Mouse (Mus musculus): ENCODE results near the gene Cpm. TPM values are rescaled to one million over a fixed set of nuclear protein-coding genes. Genes with fewer than 3 reads are reported as not detected.

The Cpm gene
- polyA plus RNA-seq, 1 experiment: 6.7 TPM

DNA sequence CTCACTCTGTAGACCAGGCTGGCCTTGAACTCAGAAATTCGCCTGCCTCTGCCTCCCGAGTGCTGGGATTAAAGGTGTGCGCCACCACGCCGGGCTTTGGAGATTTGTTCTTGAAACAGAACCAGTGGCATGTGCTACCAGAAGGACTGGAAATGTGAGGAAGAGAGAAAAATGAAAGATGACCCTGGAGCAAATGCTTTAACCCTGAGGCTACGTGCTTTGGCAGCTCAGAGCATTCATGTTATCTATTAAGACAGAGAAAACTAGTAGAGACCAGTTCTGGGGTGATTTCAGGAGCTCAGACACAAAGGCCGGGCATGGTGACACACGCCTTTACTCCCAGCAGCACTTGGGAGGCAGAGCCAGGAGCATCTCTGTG, 9.9 kb downstream of the Cpm start:
- TF ChIP-seq EP300 (IDR thresholded peaks at IDR 0.05; ENCODE audit: insufficient read depth, low read depth, low read length) (no peak), CTCF (IDR thresholded peaks at IDR 0.05; ENCODE audit: low read depth, low read length) (no peak), POLR2A (IDR thresholded peaks at IDR 0.05; ENCODE audit: insufficient read depth, low read length) (no peak)
- Histone ChIP-seq H3K27me3 (ENCODE audit: control insufficient read depth, insufficient read depth, low read length, poor library complexity, severe bottlenecking) (no peaks in the 10 kb centered on the region), H3K36me3 (ENCODE audit: control insufficient read depth, insufficient read depth, low read length, poor library complexity, severe bottlenecking) (no peaks in the 10 kb centered on the region), H3K4me1 (ENCODE audit: control insufficient read depth, insufficient read depth, low read length) (no peaks in the 10 kb centered on the region), H3K27ac (ENCODE audit: insufficient read depth, low read length) (no peak overlapping the region), H3K9ac (ENCODE audit: low read depth, poor library complexity, severe bottlenecking) (no peak overlapping the region), H3K4me3 (ENCODE audit: low read depth, low read length) (no peak overlapping the region), H3K9me3 (replicated peaks; ENCODE audit: control insufficient read depth, insufficient read depth, low read length, poor library complexity, severe bottlenecking) (peaks cover 4% of the 10 kb centered on the region; the same call in 1 of the 2 replicates)

DNA sequence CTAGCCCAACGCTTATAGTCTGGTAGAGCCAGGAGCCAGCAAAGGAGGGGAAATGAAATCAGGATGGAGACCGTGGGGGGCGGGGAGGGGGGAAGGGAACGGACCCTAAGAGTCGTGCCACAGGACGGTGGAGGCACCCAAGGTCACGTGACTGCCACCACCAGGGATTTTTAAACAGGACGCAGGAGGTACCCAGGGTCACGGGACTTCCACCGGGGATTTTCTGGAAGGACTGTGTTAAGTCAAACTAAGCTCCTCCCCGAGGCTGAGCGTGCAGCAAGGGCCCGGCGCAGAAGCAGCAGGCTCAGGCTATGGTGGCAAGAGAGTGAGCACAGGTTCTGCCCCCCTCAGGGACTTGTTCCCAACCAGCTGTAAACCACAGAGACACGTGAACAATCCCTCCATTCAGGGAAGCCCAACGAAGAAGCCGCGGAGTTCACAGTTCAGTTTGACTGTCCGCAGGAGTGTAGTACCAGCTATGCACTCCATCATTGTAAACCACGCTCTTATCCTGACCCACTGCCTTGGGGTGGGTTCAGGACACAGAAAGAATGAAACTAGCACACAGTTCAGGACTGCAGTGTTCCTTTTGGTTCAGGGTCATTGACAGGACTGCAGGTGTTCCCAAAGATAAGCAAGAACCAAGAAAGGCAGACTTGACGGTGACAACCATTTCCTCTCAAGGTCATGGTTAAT, 10.7 kb downstream of the Cpm start:
- H3K4me3 ChIP-seq (ENCODE audit: low read depth, low read length): no peak overlapping the region
- no peak overlapping the region for H3K9ac ChIP-seq (ENCODE audit: low read depth, poor library complexity, severe bottlenecking)
- H3K4me1 ChIP-seq (ENCODE audit: control insufficient read depth, insufficient read depth, low read length): no peaks in the 10 kb centered on the region
- TF ChIP-seq POLR2A (IDR thresholded peaks at IDR 0.05; ENCODE audit: insufficient read depth, low read length): no peak
- TF ChIP-seq EP300 (IDR thresholded peaks at IDR 0.05; ENCODE audit: insufficient read depth, low read depth, low read length): no peak
- TF ChIP-seq CTCF (IDR thresholded peaks at IDR 0.05; ENCODE audit: low read depth, low read length): no peak
- peaks cover 4% of the 10 kb centered on the region; the same call in 1 of the 2 replicates for H3K9me3 ChIP-seq (replicated peaks; ENCODE audit: control insufficient read depth, insufficient read depth, low read length, poor library complexity, severe bottlenecking)
- H3K36me3 ChIP-seq (ENCODE audit: control insufficient read depth, insufficient read depth, low read length, poor library complexity, severe bottlenecking): no peaks in the 10 kb centered on the region
- no peaks in the 10 kb centered on the region for H3K27me3 ChIP-seq (ENCODE audit: control insufficient read depth, insufficient read depth, low read length, poor library complexity, severe bottlenecking)
- no peak overlapping the region for H3K27ac ChIP-seq (ENCODE audit: insufficient read depth, low read length)

DNA sequence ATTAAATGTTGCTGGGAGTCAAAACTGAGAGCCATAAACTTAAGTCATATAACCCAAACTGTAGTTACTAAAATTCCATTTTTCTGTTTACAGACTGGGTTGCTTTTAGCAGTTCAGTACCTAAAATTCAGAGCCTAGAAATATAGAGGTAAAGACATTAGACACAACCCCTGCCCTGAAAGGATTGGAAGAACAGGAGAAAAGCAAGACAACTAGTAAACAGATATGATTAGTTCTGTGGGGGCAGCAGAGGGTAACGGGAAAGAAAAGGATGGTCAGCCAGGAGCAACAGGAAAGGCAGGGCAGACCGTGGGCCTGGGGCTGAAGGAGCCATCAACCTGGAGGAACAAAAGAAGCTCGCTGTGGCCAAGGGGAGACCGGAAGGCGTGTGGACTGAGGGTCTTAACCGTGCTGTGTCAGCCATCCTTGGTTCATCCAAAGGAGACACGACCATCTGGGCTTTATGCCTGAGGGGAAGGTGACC, 11.3 kb downstream of the Cpm start:
- Histone ChIP-seq H3K9me3 (replicated peaks; ENCODE audit: control insufficient read depth, insufficient read depth, low read length, poor library complexity, severe bottlenecking) (peaks cover 4% of the 10 kb centered on the region; the same call in 1 of the 2 replicates), H3K4me3 (ENCODE audit: low read depth, low read length) (no peak overlapping the region), H3K9ac (ENCODE audit: low read depth, poor library complexity, severe bottlenecking) (no peak overlapping the region), H3K4me1 (ENCODE audit: control insufficient read depth, insufficient read depth, low read length) (no peaks in the 10 kb centered on the region), H3K27me3 (ENCODE audit: control insufficient read depth, insufficient read depth, low read length, poor library complexity, severe bottlenecking) (no peaks in the 10 kb centered on the region), H3K36me3 (ENCODE audit: control insufficient read depth, insufficient read depth, low read length, poor library complexity, severe bottlenecking) (no peaks in the 10 kb centered on the region), H3K27ac (ENCODE audit: insufficient read depth, low read length) (no peak overlapping the region)
- TF ChIP-seq EP300 (IDR thresholded peaks at IDR 0.05; ENCODE audit: insufficient read depth, low read depth, low read length): no peak
- TF ChIP-seq POLR2A (IDR thresholded peaks at IDR 0.05; ENCODE audit: insufficient read depth, low read length): no peak
- no peak for TF ChIP-seq CTCF (IDR thresholded peaks at IDR 0.05; ENCODE audit: low read depth, low read length)

DNA sequence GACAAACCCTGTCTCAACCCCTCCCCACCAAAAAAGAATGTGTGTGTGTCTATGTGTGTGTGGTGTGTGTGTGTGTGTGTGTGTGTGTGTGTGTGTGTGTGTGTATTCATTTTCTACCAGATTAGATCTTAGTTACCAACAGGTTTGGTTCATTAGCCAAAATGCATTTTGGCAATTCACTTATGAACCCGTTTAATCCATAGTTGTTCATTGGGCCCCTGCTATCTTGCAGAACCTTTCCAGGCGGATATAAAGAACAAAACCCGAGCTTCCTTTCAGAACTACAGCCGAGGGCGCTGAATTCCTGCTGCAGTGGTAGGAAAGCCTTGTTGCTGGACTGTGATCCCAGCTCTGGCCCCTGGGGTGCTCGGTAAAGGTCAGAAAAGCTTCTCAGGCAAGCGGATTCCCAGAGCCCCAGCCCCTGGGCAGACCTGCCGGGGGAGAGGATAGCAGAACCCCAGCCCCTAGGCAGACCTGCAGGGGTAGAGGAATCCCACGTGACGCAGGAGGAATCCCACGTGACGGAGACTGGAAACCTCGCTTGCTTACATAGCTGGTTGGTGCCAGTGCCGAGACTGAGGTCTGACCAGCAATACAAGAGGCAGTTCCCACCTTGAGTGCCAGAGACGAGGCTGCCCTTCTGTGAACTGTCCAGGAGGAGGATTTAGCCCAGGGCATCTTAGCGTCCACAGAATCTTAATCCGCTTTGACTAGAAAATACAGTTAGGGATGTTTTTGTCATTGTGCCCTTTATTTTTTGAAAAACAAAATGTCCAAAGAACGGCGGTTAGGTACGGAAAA, 12.3 kb downstream of the Cpm start:
- no peak overlapping the region for H3K9ac ChIP-seq (ENCODE audit: low read depth, poor library complexity, severe bottlenecking)
- no peaks in the 10 kb centered on the region for H3K27me3 ChIP-seq (ENCODE audit: control insufficient read depth, insufficient read depth, low read length, poor library complexity, severe bottlenecking)
- no peak for TF ChIP-seq POLR2A (IDR thresholded peaks at IDR 0.05; ENCODE audit: insufficient read depth, low read length)
- no peak for TF ChIP-seq CTCF (IDR thresholded peaks at IDR 0.05; ENCODE audit: low read depth, low read length)
- no peak for TF ChIP-seq EP300 (IDR thresholded peaks at IDR 0.05; ENCODE audit: insufficient read depth, low read depth, low read length)
- H3K9me3 ChIP-seq (replicated peaks; ENCODE audit: control insufficient read depth, insufficient read depth, low read length, poor library complexity, severe bottlenecking): no peaks in the 10 kb centered on the region
- no peak overlapping the region for H3K4me3 ChIP-seq (ENCODE audit: low read depth, low read length)
- H3K36me3 ChIP-seq (ENCODE audit: control insufficient read depth, insufficient read depth, low read length, poor library complexity, severe bottlenecking): no peaks in the 10 kb centered on the region
- H3K27ac ChIP-seq (ENCODE audit: insufficient read depth, low read length): no peak overlapping the region
- H3K4me1 ChIP-seq (ENCODE audit: control insufficient read depth, insufficient read depth, low read length): no peaks in the 10 kb centered on the region

DNA sequence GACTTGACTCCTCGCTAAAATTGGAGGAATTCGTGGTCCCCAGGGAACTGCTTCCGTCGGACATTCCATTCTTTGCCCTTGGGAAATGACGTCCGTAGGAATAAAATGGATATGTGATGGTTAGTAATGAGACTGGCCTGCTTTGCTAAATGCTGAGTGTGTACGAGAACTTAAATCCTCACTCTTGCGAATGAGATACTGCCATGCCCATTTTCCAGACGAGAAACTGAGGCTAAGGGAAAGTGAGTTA, 12.8 kb downstream of the Cpm start:
- no peak overlapping the region for H3K4me3 ChIP-seq (ENCODE audit: low read depth, low read length)
- no peaks in the 10 kb centered on the region for H3K9me3 ChIP-seq (replicated peaks; ENCODE audit: control insufficient read depth, insufficient read depth, low read length, poor library complexity, severe bottlenecking)
- no peaks in the 10 kb centered on the region for H3K27me3 ChIP-seq (ENCODE audit: control insufficient read depth, insufficient read depth, low read length, poor library complexity, severe bottlenecking)
- no peak overlapping the region for H3K9ac ChIP-seq (ENCODE audit: low read depth, poor library complexity, severe bottlenecking)
- no peak overlapping the region for H3K27ac ChIP-seq (ENCODE audit: insufficient read depth, low read length)
- TF ChIP-seq CTCF (IDR thresholded peaks at IDR 0.05; ENCODE audit: low read depth, low read length) (no peak), POLR2A (IDR thresholded peaks at IDR 0.05; ENCODE audit: insufficient read depth, low read length) (no peak), EP300 (IDR thresholded peaks at IDR 0.05; ENCODE audit: insufficient read depth, low read depth, low read length) (no peak)
- no peaks in the 10 kb centered on the region for H3K4me1 ChIP-seq (ENCODE audit: control insufficient read depth, insufficient read depth, low read length)
- no peaks in the 10 kb centered on the region for H3K36me3 ChIP-seq (ENCODE audit: control insufficient read depth, insufficient read depth, low read length, poor library complexity, severe bottlenecking)

Data from ES-Bruce4 (cell line).